Comparison of ENCODE assay signal across 23 mouse cellular contexts in the genomic region with DNA sequence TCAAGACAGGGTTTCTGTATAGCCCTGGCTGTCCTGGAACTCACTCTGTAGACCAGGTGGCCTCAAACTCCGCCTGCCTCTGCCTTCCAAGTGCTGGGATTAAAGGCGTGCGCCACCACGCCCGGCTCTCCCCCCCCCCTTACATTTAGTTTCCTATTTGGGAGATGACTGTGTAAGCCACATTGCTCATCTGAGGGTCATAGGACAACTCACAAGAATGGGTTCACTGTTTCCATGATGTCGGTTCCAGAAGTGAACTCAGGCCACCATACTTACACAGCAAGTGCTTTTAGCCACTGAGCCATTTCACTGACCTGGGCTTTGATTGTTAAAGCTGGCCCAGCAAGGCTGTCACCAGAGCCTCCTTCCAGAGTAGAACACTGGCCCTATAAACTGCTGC.
"Had no signal": no experiment of that assay in that cellular context is flagged by ENCODE, and none has a peak within 500 bp of the region (broad histone marks: within the 10 kb centered on the region; RNA-seq: fewer than 3 reads in every experiment).

No protein-coding gene starts in this region.

- H3K27me3 ChIP-seq: heart, embryonic 12.5 days; hindbrain, embryonic 13.5 days; hindbrain, embryonic 15.5 days; kidney, embryonic 15.5 days; limb, embryonic 13.5 days; limb, embryonic 15.5 days; liver, embryonic 12.5 days had no signal

- H3K4me1 ChIP-seq: heart, embryonic 12.5 days; hindbrain, embryonic 13.5 days; hindbrain, embryonic 15.5 days; kidney, embryonic 15.5 days; limb, embryonic 13.5 days; limb, embryonic 15.5 days; liver, embryonic 12.5 days had no signal

- H3K9ac ChIP-seq: heart, embryonic 12.5 days; hindbrain, embryonic 13.5 days; hindbrain, embryonic 15.5 days; kidney, embryonic 15.5 days; limb, embryonic 13.5 days; limb, embryonic 15.5 days; liver, embryonic 12.5 days; liver, embryonic 14.5 days had no signal

- ATAC-seq: hindbrain, postnatal 0 days; liver, embryonic 12.5 days had no signal

- H3K9me3 ChIP-seq: heart, embryonic 12.5 days; hindbrain, embryonic 13.5 days; hindbrain, embryonic 15.5 days; kidney, embryonic 15.5 days; limb, embryonic 13.5 days; limb, embryonic 15.5 days; liver, embryonic 12.5 days had no signal

- DNase-seq: gastrocnemius, postnatal 14 days; gastrocnemius, postnatal 36 days; heart, adult 18-20 months; heart, postnatal 10 days; heart, postnatal 36 days; kidney, adult 11 months; kidney, adult 2 months; kidney, adult 9 months; kidney, postnatal 14 days; kidney, postnatal 36 days; layer of hippocampus, adult 9-11 months; layer of hippocampus, postnatal 36 days; left cerebral cortex, postnatal 4 days had no signal

- H3K4me3 ChIP-seq: heart, embryonic 12.5 days; hindbrain, embryonic 13.5 days; hindbrain, embryonic 15.5 days; kidney, embryonic 15.5 days; limb, embryonic 13.5 days; limb, embryonic 15.5 days; liver, embryonic 12.5 days had no signal

- H3K27ac ChIP-seq: hindbrain, embryonic 13.5 days; hindbrain, embryonic 15.5 days; hindbrain, postnatal 0 days; kidney, embryonic 15.5 days; kidney, postnatal 0 days; limb, embryonic 13.5 days; limb, embryonic 15.5 days; liver, embryonic 12.5 days; liver, embryonic 14.5 days had no signal

- H3K4me2 ChIP-seq: heart, embryonic 12.5 days; hindbrain, embryonic 13.5 days; hindbrain, embryonic 15.5 days; kidney, embryonic 15.5 days; limb, embryonic 13.5 days; limb, embryonic 15.5 days; liver, embryonic 12.5 days had no signal
